Mouse (Mus musculus) forelimb bud, embryonic 11.5 days (tissue): ENCODE measurements around the gene Dst.
A peak's percentile ranks its signal among the peaks of the same experiment; 100 is the strongest.

Experiments used
- DNase-seq: peaks from one replicate; pipeline ENCODE4 v3.0.0-alpha.2; 2012; ENCODE audit warnings: low read depth, low spot score

Gene Dst

DNA sequence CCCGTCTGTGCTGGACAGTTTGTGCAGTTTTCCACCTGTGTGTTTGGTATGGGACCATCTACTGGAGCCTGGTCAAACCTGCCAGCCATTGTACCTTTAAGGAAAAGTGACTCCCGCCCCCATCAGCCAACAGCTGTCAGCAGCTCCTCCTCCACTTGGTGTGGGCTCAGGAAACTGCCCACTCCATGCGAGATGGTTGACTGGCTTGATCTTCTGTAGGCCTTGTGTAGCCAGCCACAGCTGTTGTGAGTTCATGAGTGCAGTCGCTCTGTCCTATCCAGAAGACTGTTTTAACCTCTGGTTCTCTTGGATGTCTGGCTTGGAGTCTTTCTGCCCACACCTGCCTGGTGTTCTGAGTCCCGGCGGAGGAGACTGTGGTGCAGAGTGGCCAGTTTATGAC, 117.9 kb downstream of the Dst start:
- DNase-seq: no peak

DNA sequence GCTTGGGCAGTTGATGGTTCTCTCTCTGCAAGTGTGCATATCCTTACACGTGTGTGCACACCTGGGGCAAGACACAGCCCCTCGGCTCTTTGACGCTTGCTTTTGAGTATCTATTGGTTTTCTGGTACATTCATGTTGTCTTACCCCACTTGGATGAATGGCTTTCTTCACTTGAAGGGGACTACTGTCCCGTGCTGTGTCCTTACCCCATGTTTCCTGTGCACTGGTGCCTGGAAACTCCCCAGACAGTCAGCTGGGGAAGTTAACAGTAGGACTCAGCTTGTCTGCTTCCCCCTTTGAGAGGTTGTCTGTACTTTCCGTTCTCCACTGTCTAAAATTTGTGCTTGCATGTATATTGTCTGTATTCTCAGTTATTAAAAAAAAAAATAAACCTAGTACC, 120.7 kb downstream of the Dst start:
- DNase-seq: no peak

DNA sequence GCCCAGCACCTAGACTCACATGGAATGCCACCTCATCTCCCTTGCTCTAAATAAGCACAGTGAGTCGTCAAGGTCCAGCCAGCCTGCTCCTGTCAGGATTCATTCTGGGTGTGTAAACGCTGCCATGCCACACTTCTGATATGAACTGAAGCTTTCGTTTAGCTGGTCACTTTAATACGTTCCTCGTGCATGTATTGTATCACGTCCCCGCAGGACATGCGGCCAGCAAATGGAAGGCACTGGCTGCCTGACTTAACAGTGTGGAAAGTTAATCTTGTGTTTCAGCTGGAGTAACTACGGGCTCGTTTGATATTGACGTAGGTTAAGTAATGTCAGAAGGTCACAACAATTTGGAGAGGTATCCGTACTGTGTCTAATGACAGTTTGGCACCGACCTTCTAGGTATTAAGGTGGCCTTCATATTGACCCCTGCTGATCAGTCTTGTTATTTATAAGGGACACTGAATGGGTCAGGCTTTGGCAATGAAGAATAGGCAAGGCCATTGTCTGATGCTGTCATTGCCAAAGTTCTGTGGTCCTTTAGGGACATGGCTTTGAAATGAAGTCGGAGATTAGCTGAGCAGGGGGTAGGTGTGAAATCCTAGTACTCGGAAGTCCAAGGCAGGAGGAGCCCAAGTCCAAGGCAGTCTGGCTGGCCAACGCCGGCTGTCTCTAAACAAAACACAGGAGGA, 122.5 kb downstream of the Dst start:
- DNase-seq: no peak

DNA sequence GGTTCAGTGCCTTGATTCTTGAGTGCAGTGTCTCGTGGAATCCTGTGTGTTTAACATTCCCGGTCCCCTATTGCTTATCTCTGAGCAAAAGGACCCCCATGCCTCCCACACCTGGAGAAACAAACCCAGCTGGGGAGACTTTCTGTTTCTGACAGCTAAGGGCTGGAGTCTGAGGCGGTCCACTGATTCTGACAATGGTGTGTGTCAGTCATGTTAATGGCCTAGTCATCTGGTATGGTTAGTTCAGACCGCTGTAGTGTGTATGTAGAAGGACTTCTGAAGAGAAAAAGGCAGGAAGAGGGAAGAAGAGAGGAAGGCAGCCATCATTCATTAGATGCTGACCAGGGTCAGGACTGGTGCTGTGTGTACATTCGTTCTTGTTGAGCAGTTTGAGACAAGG, 125.0 kb downstream of the Dst start:
- no peak for DNase-seq

DNA sequence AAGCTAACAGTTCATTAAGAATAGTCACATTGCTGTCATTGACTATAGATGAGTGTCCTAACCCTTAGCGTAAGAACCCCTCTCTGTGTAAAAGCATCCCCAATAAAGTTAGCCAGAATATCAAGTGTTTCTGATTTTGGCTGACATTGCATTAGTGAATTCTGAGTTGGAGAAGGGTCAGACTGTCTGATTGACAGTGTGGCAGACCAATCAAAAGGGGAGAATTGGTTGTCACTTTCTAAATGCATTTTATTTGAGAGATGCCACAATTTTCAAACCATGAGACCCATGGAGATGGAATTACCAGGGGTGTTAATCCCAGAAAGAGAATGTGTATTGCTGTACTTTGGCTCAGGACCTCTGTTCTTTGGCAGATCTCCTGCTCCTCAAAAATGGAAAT, 125.5 kb downstream of the Dst start:
- no peak for DNase-seq

DNA sequence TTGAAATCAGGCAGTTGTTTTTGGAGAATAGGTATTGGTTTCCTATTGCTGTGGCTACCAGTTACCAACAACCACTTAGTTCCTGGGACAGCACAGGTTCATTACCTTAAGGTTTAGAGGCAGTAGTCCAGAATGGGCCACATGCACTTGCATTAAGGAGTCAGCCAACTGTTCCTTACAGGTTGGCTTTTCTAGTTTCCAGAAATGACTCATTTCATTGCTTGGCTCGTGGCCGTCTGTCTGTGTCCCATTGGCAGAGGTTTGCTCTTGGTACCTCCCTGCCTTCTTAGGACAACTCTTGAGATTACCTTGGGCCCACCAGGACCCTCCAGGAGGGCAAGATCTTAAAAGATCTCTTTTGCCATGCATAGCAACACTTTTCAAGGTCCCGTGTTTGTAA, 125.9 kb downstream of the Dst start:
- no peak for DNase-seq

DNA sequence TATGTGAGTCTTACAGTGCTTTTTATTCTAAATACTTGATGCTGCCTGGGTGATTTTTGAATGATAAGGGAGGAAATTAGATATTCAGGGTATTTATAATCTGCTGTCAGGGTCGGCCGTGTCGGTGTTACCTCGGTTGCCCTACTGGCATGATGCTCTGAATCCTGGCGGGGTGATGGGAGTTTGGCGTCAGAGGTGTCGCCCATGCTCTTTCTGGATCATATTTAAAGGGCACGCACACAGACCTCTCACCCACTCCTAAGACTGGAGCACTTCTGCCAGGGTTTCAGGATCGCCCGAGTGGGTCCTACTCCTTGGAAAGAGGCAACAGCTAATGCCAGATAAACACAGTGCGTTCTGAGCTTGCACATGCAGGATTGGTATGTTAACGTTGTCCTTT, 128.1 kb downstream of the Dst start:
- DNase-seq: no peak

DNA sequence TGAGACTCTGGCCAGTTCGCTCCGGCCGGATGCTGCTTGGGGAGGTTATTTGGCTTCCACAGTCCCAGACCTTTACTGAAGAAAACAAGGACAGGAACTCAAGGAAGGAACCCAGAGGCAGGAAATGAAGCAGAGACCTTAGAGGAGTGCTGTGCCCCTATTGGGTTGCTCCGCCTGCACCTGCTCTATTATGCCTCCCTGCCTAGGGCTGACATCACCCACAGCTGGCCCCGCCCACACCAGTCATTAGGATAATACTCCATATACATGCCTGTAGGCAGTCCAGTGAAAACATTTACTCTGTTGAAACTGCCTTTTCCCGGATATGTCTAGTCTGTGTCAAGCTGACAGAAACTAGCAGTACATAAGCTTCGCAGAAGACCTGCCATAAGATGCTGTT, 130.5 kb downstream of the Dst start:
- DNase-seq: no peak

DNA sequence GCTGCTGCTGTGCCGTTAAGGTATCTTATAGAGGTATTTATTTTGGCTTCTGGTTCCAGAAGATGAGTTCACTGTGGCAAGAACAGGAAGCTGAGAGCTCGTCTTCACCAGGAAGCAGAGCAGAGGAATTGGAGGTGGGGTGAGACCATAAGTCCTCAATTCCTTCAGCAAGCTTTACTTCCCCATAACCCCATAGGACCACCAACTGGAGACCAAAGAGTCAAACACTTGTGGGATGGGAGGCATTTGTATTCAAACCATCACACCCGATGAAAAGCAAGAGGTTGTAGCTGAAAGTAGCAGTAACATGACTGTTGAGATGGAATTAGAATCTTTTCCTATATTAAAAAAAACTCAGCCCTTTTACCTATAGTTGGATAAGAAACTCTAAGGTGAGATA, 132.0 kb downstream of the Dst start:
- no peak for DNase-seq

DNA sequence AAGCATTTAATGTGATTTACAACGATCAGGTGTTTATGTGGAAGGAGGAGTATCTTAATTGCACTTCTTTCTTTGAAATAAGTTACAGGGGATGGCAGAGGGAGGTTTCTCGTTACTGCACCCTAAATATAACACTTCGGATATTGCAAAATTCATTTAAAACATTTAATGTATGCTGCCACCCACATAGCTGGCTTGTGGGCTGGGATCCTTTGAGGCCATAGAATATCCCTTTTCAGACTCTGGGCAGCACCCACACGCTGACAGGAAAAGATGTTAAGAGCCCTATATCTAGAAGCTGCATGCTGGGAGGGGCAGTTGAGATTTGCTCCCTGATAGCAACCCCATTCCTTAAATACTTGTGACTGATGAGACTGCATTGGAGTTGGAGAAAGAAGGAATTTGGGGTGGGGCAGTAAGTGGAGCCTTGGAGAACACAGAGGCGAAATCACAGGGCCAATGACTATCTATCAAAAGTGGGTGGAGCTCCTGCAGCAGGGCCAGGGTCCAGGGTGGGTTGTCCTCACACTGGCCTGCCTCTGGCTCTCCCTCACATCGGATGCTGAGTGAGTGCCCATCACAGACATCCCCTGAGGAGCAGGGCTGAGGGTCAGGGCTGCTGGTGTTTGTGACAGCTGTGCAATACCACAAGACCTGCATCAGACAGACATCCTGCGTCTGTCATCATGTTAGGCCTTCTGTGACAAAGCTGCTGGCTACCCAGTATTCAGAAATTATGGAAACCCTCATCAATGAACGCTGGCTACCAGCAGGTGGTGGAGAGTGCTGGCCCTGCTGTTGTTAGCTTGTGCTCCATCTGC, 133.1 kb downstream of the Dst start:
- DNase-seq: no peak

DNA sequence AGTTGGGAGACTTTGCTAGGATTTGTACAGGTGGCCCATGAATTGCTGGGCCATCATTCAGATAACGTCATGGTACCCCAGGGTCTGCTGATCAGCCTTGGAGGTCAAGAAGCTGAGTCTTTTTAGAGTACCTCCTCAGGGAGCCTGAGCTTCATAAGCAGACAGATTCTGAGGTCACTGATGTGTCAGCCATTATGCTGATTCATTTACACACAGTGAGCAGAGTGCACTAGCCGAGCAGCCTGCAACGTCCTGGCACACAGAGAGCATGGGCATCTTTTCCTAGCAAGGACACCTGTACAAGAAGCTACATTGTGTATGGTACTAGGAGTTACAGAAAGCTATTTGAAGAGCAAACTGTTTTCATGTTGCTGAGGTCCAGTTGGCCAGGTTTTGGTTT, 134.3 kb downstream of the Dst start:
- DNase-seq: no peak

DNA sequence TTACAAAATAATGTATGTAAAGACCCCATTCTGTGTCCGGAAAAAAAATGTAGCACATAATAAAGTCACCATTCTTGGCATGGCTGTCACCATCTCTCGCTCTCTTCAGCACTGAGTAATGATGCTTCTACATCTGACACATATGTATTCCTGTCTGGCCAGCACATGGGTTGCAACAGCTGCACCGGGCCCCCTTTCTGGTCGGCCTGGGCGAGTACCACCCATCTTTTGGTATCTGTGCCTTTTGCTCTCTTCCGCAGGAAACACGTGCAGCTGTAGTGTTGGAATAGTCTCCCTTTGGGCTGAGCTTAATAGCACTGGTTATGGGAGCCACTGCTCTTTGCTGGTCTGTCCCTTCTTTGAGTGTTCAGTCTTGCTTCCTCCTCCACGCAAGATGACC, 135.3 kb downstream of the Dst start:
- DNase-seq: no peak

DNA sequence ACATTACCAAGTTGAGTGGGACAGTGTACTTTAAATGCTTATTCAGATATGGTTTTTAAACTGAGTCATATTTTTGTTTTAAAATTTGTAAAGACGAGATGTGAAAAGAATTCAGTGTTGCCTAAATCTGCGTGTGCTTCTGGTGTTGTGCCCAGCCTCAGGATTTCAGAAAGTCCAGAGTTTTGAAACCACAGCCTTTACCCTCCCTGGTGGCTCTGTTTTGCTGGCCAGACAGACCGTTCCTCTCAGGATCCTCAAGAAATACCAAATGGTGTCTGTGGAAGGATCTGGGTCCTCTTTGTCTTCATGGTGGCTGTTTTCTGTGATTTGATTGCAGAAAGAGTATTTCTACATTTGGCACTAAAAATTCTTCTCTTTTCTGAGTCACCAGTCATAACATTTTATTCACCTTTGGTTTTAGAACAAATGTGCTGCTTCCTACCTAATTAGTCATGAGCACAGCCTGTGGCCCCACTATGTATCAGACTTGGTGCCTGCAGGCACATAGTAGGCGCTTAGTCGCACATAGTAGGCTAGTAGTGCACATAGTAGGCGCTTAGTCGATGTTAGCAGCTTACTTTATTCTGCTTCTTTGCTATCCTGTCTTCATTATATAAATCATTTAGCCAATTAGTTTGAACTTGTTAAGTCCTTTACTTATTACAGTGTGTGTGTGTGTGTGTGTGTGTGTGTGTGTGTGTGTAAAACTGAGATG, 136.0 kb downstream of the Dst start:
- DNase-seq: no peak

DNA sequence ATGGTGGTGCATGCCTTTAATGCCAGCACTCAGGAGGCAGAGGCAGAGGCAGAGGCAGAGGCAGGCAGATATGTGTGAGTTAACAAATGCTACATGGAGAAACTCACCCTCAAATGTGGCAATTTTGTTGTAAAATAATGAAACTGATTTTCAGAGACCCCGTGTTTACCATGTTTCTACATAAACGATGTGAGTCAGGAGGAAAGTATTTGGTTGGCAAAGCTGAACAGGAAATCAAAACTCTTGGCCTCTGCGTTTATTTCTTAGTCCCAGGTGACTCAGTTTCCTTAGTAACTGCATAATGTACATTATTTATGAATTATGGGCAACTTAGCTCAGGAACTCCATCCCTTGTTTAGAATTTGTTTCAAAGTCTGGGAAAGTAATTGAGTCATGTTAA, 136.7 kb downstream of the Dst start:
- no peak for DNase-seq

DNA sequence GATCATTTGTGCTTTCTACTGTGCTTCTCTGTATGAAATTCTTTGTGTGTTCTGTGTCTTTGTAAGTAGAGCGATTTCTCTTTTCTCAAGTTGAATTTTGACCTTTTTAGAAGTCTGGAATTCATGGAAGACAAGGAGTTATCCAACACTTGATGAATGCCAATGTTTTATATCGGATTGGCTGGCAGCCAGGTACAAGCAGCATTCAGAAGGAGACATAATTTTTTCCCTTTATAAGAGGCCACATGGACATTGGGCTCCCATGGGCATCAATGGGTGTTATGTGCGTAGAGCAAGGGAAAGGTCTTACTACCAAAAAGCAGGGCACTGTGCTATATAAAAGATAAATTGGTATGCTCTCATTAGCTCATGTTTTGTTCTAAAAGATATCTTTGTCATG, 139.3 kb downstream of the Dst start:
- no peak for DNase-seq

DNA sequence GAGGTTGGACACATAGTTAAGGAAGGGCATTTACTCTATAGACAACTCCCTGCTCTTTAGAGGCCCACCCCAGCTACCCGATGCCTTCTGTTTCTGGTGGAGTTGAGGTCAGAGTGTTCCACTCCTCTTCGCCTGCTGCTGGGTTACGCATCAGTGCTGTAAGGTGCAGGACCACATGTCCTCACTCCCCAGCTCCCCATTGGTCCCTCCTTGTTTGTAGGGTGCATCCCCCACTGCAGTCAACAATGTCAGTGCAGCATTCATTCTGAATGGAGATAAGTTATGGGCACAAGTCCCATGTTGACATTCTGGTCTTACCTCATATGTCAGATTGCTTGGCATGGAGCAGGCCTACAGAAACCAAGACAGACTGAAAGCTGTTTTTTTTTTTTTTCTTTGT, 143.2 kb downstream of the Dst start:
- DNase-seq: no peak

DNA sequence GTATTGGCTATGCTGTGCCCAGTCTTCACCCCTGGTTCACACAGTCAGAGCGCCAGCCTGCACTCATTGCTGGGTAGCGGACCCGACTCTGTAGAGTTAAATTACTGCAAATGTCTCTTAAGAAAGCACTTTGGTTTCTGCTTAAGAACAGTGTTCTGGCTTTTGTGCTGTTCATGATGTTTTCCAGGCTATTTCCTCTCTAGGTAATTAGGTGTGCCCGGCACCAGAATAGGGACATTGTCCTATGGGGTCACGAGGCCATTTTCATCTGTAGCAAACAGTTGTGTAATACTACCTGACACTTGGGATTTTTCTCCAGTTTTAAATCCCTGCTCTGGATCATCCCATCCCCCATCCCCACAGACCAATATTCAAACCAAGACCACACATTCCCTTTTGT, 144.4 kb downstream of the Dst start:
- DNase-seq: peak; percentile 55

DNA sequence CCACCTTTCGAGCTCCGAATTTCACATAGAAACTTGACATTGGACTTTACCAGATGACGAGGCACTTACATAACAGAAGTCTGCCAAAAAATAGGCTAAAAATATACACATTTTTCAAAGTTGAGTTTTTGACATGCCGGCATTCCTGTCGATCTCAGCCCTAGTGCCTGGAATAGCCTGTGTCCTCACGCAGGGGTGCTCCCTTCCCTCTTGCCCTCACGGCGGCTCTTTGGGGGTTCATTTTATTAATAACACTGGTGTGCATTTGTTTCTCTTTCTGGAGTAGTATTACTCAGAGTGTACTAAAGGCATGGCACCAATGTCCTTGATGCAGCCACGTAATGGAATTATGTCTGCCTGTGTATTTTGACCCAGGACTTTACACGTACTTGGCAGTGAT, 146.9 kb downstream of the Dst start:
- DNase-seq: no peak

DNA sequence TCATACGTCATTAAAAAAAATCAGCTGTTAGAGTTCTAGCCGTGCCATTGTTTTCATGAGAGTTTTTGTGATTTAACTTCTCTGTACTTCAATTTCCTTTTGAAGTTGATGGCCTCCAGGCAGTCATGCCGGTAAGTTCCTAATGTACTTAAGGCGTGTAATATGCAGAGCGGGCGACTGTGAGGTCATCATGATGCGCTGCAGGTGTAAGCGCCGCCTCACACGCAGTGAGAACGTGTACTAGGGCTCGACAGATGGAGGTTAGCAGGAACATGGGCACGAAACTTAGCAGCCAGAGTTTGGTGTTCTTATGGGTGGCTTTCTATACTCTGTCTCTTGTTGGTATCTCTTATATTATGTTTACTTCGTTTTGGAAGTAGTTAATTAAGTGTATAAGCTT, 148.6 kb downstream of the Dst start:
- DNase-seq: no peak

DNA sequence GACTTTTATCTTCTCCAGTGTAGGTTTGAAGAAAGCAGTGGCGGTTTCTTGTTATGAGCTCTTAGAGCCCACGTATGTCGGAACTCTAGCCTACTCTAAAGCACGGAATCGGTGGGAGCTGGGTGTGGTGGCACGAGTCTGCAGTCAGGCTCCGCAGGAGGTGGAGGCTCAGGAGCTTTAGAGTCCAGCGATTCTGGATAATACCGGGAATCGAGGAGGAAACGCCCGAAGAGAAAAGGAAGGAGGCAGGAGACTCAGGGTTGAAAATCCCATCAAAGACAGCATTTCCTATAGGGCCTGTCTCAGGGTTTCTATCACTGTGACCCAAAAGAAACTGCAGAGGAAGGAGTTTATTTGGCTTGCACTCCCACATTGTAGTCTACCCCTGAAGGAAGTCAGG, 151.2 kb downstream of the Dst start:
- DNase-seq: no peak

DNA sequence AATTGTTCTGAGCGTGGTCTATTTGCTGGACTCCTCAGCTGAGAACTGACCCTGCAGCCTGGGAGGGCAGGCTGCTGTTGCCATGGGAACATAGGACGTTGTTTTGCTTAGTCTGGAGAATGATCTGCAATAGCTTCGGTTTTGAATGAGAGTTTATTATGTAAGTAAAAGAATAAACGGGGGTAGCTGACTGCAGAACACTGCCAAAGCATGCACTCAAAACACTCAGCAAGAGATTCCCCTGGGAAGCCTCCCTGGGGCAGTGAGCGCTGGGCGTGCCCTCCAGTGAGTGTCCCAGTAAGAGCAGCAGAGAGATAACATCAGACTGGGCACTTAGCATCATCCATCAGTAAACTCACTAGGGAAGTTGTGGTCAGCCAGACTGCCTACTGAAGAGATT, 152.4 kb downstream of the Dst start:
- peak; percentile 39 for DNase-seq

DNA sequence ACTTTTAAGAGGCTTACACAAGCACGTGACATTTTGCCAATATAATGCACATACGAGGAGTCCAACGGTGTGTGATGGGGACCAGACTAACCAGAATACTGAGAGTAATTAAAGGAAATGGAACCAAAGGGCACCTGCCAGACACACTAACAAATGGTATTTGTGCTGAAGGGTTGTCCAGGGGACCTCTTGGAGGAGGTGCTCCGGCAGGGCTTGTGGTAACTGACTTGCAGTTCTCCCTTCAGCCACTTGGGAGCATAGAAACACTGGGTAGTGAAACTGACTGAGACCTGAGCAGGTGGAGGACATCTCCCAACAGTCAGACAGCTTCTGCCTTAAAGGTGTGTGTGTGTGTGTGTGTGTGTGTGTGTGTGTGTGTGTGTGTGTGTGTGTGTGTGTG, 153.1 kb downstream of the Dst start:
- peak; percentile 58 for DNase-seq

DNA sequence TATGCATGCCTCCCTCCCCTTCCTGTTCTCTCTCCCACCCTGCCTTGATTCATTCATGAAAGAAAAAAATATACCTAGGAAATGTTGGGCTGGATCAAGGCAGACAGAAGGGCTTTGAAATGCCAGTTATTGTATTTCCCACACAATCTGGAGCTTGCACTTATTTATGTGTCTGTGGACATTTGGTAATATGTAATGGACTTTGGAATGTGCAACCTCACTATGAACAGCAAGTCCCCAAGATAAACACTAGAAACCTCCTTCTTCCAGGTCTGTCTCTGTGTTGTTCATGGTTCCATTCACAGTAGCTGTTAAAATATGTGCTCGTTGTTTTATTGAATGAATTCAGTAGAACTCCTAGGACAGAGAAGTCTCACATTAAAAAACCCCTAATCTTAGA, 153.8 kb downstream of the Dst start:
- no peak for DNase-seq
